Mouse (Mus musculus) fibroblast of lung, adult 2 months (primary cell): ENCODE results near the gene Gas2.

Source experiments
- DNase-seq: peaks from one replicate; pipeline ENCODE4 v3.0.0-alpha.2; 2011; ENCODE audit warnings: low read depth

Gene Gas2

GRCm38 (mm10) chr7:51861250-51862096, at the start of gene Gas2:
Gas2 (plus strand) TSS chr7:51862015.
- peak; percentile 44 for DNase-seq

GRCm38 (mm10) chr7:51815473-51816282, 46.1 kb upstream of the Gas2 start:
- no peak for DNase-seq

- DNase-seq = no peak
Measured at GRCm38 (mm10) chr7:51816283-51816839, 45.5 kb upstream of the Gas2 start.

- DNase-seq = no peak
Measured at GRCm38 (mm10) chr7:51818251-51818974, 43.4 kb upstream of the Gas2 start.

- no peak for DNase-seq
Measured at GRCm38 (mm10) chr7:51819891-51820290, 41.9 kb upstream of the Gas2 start.

GRCm38 (mm10) chr7:51821467-51821866, 40.3 kb upstream of the Gas2 start:
- no peak for DNase-seq

- DNase-seq = no peak
Measured at GRCm38 (mm10) chr7:51823562-51824338, 38.1 kb upstream of the Gas2 start.

- DNase-seq = no peak
Measured at GRCm38 (mm10) chr7:51831917-51832316, 29.9 kb upstream of the Gas2 start.

GRCm38 (mm10) chr7:51840515-51840914, 21.3 kb upstream of the Gas2 start:
- no peak for DNase-seq

GRCm38 (mm10) chr7:51850877-51851276, 10.9 kb upstream of the Gas2 start:
- DNase-seq = no peak

GRCm38 (mm10) chr7:51851890-51852507, 9.8 kb upstream of the Gas2 start:
- DNase-seq = no peak

GRCm38 (mm10) chr7:51862097-51862492, 280 bp downstream of the Gas2 start, which contains the start of gene Fancf:
Fancf (minus strand) TSS chr7:51862267.
- peak; percentile 87 for DNase-seq

- DNase-seq = no peak
Measured at GRCm38 (mm10) chr7:51862842-51863241, 1.0 kb downstream of the Gas2 start.

- no peak for DNase-seq
Measured at GRCm38 (mm10) chr7:51865336-51865735, 3.5 kb downstream of the Gas2 start.

GRCm38 (mm10) chr7:51867983-51868382, 6.2 kb downstream of the Gas2 start:
- DNase-seq = no peak

GRCm38 (mm10) chr7:51872041-51872440, 10.2 kb downstream of the Gas2 start:
- DNase-seq = no peak

- DNase-seq = no peak
Measured at GRCm38 (mm10) chr7:51872597-51872996, 10.8 kb downstream of the Gas2 start.

GRCm38 (mm10) chr7:51876316-51876715, 14.5 kb downstream of the Gas2 start:
- DNase-seq = no peak

GRCm38 (mm10) chr7:51878730-51879129, 16.9 kb downstream of the Gas2 start:
- DNase-seq = no peak

GRCm38 (mm10) chr7:51879136-51879723, 17.4 kb downstream of the Gas2 start:
- no peak for DNase-seq
